Mouse (Mus musculus): ENCODE measurements around the gene Hmg20b. TPM values are rescaled to one million over a fixed set of nuclear protein-coding genes. Genes with fewer than 3 reads are reported as not detected.

Hmg20b gene
- polyA plus RNA-seq, 1 experiment: 106 TPM

DNA sequence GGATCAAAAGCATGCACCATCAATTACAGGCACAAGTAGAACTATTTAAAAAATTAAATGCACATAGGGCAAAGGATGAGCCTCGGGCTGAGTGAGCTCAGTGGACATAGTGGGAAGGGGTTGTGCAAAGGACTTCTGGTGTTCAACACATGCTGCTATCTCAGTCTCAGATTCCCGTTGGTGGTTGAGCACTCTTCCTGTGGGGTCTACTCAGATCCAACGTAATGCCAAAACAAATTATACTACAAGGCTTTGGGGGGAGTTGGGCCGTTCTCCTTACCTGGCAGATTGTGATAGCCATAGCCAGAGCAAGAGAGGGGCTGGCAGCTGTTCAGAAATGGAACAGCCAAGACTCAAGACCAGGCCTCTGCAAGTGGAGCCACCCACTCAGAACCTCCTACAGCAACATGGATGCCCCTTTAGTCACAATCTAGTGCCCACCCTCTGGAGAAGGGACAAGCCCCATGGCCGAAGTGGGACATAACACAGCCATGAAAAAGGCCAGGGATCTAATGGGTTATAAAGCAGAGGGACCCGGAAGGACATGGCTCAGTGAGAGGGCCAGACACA is 29.6 kb upstream of the Hmg20b start:
- Histone ChIP-seq H3K4me1 (ENCODE audit: control insufficient read depth, insufficient read depth, low read length) (peaks cover 11% of the 10 kb centered on the region; the same call in 1 of the 2 replicates), H3K4me3 (replicated peaks; ENCODE audit: extremely low read depth, low read depth, low read length) (no peak overlapping the region)
- no peak for TF ChIP-seq POLR2A (IDR thresholded peaks at IDR 0.05; ENCODE audit: borderline replicate concordance, extremely low read depth, low read depth, low read length)
- TF ChIP-seq CTCF (IDR thresholded peaks at IDR 0.05; ENCODE audit: insufficient read depth, low read length): no peak
- DNase-seq: no peak
- WGBS: 83% methylated on average over 6 of the region's 6 CpGs

DNA sequence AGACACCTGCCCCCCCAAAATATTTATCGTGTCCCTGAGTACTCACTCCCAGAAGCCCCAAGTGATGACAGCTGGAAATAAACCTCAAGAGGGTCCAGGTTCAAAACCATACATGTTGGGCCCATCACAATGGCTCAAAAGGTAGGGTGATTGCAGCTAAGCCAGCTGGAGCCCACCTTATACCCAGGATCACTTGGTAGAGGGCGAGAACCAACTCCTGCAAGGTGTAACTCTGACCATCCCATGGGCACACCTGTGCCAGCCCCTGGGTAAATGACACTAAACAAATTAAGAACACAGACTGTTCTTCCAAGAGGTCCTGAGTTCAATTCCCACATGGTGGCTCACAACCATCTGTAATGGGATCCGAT is 28.9 kb upstream of the Hmg20b start:
- Histone ChIP-seq H3K4me3 (replicated peaks; ENCODE audit: extremely low read depth, low read depth, low read length) (no peak overlapping the region), H3K4me1 (ENCODE audit: control insufficient read depth, insufficient read depth, low read length) (peaks cover 11% of the 10 kb centered on the region; the same call in 1 of the 2 replicates)
- no peak for TF ChIP-seq CTCF (IDR thresholded peaks at IDR 0.05; ENCODE audit: insufficient read depth, low read length)
- TF ChIP-seq POLR2A (IDR thresholded peaks at IDR 0.05; ENCODE audit: borderline replicate concordance, extremely low read depth, low read depth, low read length): no peak
- WGBS: 58% methylated on average over 3 of the region's 3 CpGs
- no peak for DNase-seq

DNA sequence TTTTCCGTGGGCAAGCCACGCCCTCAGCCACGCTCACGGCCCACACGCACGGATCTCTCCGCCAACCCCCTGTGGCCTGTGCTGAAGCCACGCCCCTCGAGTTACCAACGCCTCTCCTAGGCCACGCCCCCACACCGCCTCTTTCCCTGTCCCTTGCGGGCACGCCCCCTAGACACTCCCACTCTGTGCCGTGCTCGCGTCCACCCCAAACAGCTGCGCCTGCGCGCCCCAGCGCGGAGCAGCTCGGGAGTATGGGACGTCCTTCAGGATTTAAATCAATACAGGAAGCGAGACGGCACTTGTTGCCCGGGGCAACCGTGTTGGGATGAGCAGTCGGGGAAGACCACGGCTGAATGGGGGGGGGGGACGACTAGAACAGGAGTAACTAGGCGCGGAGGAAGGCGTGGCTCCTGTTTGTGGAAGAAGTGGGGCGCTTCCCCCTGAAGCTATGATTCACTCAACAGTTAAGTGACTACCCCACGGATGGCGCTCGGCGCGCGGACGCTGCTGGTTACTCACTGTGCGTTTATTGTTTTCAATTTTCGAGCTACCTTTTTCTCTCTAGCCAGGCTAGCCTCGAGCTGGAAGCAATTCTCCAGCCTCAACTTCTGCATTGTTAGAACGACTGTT is 28.4 kb upstream of the Hmg20b start:
- peaks cover 11% of the 10 kb centered on the region; the same call in 1 of the 2 replicates for H3K4me1 ChIP-seq (ENCODE audit: control insufficient read depth, insufficient read depth, low read length)
- H3K4me3 ChIP-seq (replicated peaks; ENCODE audit: extremely low read depth, low read depth, low read length): peak overlapping the region; percentile 79
- DNase-seq: peak; percentile 100
- TF ChIP-seq CTCF (IDR thresholded peaks at IDR 0.05; ENCODE audit: insufficient read depth, low read length) (no peak), POLR2A (IDR thresholded peaks at IDR 0.05; ENCODE audit: borderline replicate concordance, extremely low read depth, low read depth, low read length) (peak; percentile 55; the same call in 1 of the 2 replicates)
- under 1% methylated on average over 46 of the region's 46 CpGs for WGBS

- TF ChIP-seq POLR2A (IDR thresholded peaks at IDR 0.05; ENCODE audit: borderline replicate concordance, extremely low read depth, low read depth, low read length) (peak; percentile 54; the same call in 1 of the 2 replicates), CTCF (IDR thresholded peaks at IDR 0.05; ENCODE audit: insufficient read depth, low read length) (no peak)
- Histone ChIP-seq H3K4me1 (ENCODE audit: control insufficient read depth, insufficient read depth, low read length) (peaks cover 11% of the 10 kb centered on the region; the same call in 1 of the 2 replicates), H3K4me3 (replicated peaks; ENCODE audit: extremely low read depth, low read depth, low read length) (peak within 1 kb of the TSS; percentile 79)
- WGBS: under 1% methylated on average over 48 of the region's 59 CpGs
- DNase-seq: no peak
Measured at GRCm38 (mm10) chr10:81377793-81378552, 27.7 kb upstream of the Hmg20b start, which contains the start of gene Fzr1. Fzr1 (minus strand) TSS chr10:81378516.

GRCm38 (mm10) chr10:81377362-81377664 is 27.0 kb upstream of the Hmg20b start:
- no peak overlapping the region for H3K4me3 ChIP-seq (replicated peaks; ENCODE audit: extremely low read depth, low read depth, low read length)
- peaks cover 9% of the 10 kb centered on the region; the same call in 1 of the 2 replicates for H3K4me1 ChIP-seq (ENCODE audit: control insufficient read depth, insufficient read depth, low read length)
- 41% methylated on average over 2 of the region's 2 CpGs for WGBS
- TF ChIP-seq CTCF (IDR thresholded peaks at IDR 0.05; ENCODE audit: insufficient read depth, low read length) (no peak), POLR2A (IDR thresholded peaks at IDR 0.05; ENCODE audit: borderline replicate concordance, extremely low read depth, low read depth, low read length) (no peak)
- DNase-seq: no peak

DNA sequence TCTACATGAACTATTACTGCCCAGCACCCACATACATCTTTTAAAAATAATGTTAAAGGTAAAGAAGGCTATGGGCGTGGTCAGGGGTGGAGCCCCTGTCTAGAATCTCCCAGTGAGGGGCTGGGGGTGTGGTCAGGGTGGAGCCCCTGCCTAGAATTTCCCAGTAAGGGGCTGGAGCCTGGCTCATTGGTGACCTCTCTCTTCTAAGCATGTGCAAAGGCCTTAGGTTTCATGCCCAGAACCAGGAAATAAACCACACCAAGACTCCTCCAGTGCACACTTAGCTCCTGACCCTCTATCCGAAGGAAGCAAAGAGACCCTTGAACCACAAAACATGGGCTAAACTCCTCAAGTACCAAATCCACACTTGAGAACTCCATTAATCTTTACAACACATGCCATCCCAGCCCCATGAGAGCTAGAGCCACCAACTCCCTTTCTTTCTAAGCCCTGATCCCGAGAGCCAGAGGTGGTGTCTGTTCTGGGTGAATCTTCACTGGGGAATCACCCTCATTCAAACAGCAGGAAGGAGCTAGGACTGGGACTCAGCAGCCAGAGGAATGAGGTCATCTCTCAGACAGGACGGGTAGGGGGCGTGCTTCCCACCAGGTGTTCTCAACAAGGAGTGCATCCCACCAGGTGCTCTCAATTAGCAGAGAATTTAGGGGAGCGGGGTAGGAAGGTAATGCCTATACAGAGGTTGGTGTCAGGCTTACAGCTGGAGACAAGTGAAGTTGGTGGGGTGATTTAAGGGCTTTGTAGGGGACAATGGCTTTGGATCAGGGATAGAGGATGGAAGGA is 26.5 kb upstream of the Hmg20b start:
- 35% methylated on average over 6 of the region's 6 CpGs for WGBS
- TF ChIP-seq POLR2A (IDR thresholded peaks at IDR 0.05; ENCODE audit: borderline replicate concordance, extremely low read depth, low read depth, low read length): no peak
- TF ChIP-seq CTCF (IDR thresholded peaks at IDR 0.05; ENCODE audit: insufficient read depth, low read length): no peak
- Histone ChIP-seq H3K4me3 (replicated peaks; ENCODE audit: extremely low read depth, low read depth, low read length) (no peak overlapping the region), H3K4me1 (ENCODE audit: control insufficient read depth, insufficient read depth, low read length) (peaks cover 6% of the 10 kb centered on the region; the same call in 1 of the 2 replicates)
- no peak for DNase-seq

GRCm38 (mm10) chr10:81375322-81375721 is 25.0 kb upstream of the Hmg20b start:
- H3K4me1 ChIP-seq (ENCODE audit: control insufficient read depth, insufficient read depth, low read length): peaks cover 6% of the 10 kb centered on the region; the same call in 1 of the 2 replicates
- DNase-seq: no peak
- H3K4me3 ChIP-seq (replicated peaks; ENCODE audit: extremely low read depth, low read depth, low read length): no peak overlapping the region
- TF ChIP-seq CTCF (IDR thresholded peaks at IDR 0.05; ENCODE audit: insufficient read depth, low read length): no peak
- TF ChIP-seq POLR2A (IDR thresholded peaks at IDR 0.05; ENCODE audit: borderline replicate concordance, extremely low read depth, low read depth, low read length): no peak
- WGBS: 89% methylated on average over 10 of the region's 10 CpGs

- 0 out of 2 replicates have a peak, but pooled peaks cover 5% of the 10 kb centered on the region for H3K4me1 ChIP-seq (ENCODE audit: control insufficient read depth, insufficient read depth, low read length)
- TF ChIP-seq POLR2A (IDR thresholded peaks at IDR 0.05; ENCODE audit: borderline replicate concordance, extremely low read depth, low read depth, low read length): no peak
- TF ChIP-seq CTCF (IDR thresholded peaks at IDR 0.05; ENCODE audit: insufficient read depth, low read length): no peak
- 92% methylated on average over 6 of the region's 6 CpGs for WGBS
- no peak for DNase-seq
- no peak overlapping the region for H3K4me3 ChIP-seq (replicated peaks; ENCODE audit: extremely low read depth, low read depth, low read length)
Measured at GRCm38 (mm10) chr10:81367207-81367495, 16.9 kb upstream of the Hmg20b start.

Measured in lung, adult 2 months (tissue).